Mouse (Mus musculus): ENCODE measurements around the gene Cxcl14.
A peak's percentile ranks its signal among the peaks of the same experiment; 100 is the strongest.

DNA sequence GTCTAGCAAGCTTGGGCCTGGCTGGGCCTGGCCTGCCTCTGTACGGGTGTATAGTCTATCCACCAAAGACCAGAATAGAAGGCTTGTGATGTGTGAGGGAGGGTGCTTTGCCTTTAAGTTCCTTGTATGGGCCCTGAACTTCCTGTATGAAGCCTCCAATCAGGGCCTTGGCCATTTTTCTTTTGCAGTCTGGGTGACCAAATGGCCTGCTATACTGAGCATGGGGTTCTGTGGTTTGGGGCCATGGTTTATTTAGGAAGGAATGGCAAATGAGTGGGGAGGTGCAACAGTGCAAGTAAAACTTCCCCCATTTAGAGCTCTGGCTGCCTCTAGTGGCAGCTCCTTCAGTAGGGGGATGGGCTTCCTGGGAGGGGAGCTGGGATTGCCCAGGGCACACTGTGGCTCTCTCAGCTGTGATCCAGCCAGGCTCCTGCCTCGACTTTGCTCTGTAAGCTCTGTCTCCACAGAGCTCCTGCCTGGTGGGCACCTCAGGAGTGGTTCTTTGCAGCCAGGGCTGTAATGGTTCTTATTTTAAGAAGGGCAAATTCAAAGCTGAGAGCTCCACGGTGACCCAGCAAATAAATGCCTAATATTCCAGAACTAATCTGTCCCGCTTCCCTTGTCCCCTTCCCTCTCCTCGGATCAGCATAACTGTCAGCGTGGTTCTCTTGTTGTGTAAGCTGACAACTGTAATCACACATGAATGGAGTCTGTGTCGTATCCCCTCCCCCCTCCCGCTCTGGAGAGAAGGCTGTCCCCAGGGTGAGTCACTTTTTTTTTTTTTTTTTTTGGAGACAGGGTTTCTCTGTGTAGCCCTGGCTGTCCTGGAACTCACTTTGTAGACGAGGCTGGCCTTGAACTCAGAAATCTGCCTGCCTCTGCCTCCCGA is 38.7 kb upstream of the Cxcl14 start:
- TF ChIP-seq BHLHE40 (IDR thresholded peaks at IDR 0.05; ENCODE audit: low read depth, low read length), result no peak
- TF ChIP-seq E2F4 (IDR thresholded peaks at IDR 0.05; ENCODE audit: insufficient replicate concordance, low read depth, low read length), result no peak
- TF ChIP-seq MEF2A (IDR thresholded peaks at IDR 0.05; ENCODE audit: borderline replicate concordance, low read depth, low read length), result no peak
- TF ChIP-seq MAX (IDR thresholded peaks at IDR 0.05; ENCODE audit: low read length), result no peak
- no peak for TF ChIP-seq NELFE (IDR thresholded peaks at IDR 0.05; ENCODE audit: low read depth, low read length)
- no peak for TF ChIP-seq EP300 (IDR thresholded peaks at IDR 0.05; ENCODE audit: low read length)
- TF ChIP-seq CTCF (conservative IDR thresholded peaks at IDR 0.05 in 1 of 2, IDR thresholded peaks at IDR 0.05 in 1 of 2; ENCODE audit: low read depth in 2 of 2, low read length in 2 of 2), result 0 out of 4 replicates have a peak, but pooled peaks of 1 of the 2 experiments have one; percentile 9
- TF ChIP-seq ZMIZ1 (IDR thresholded peaks at IDR 0.05; ENCODE audit: low read depth, low read length), result no peak
- no peak for TF ChIP-seq SMC3 (IDR thresholded peaks at IDR 0.05; ENCODE audit: low read depth, low read length)
- TF ChIP-seq UBTF (IDR thresholded peaks at IDR 0.05; ENCODE audit: low read depth, low read length), result no peak
- no peak for TF ChIP-seq HCFC1 (IDR thresholded peaks at IDR 0.05; ENCODE audit: low read depth, low read length)
- TF ChIP-seq POLR2A (IDR thresholded peaks at IDR 0.05; ENCODE audit: low read depth, low read length), result no peak
- TF ChIP-seq CHD1 (IDR thresholded peaks at IDR 0.05; ENCODE audit: low read depth, low read length), result no peak
- no peak for TF ChIP-seq JUND (conservative IDR thresholded peaks at IDR 0.05; ENCODE audit: low read depth, low read length)

Measured in CH12.LX (cell line).